Mouse (Mus musculus) embryonic stem cell, embryonic (primary cell): ENCODE measurements around the gene Napsa.

ENCODE experiments used
- CTCF ChIA-PET, 4 experiments: fragments of 300-600 bp in 2 of 4; fragments of 350-600 bp in 2 of 4; sonication (Branson Sonifier 250); formaldehyde crosslinking; loops; one replicate each; lab custom pipeline; 2022; ENCODE audit warnings: inconsistent platforms in 2 of 4; lab: Charles Lee
- POLR2A ChIA-PET, 4 experiments: fragments of 300-600 bp in 2 of 4; fragments of 350-600 bp in 2 of 4; sonication (Branson Sonifier 250); formaldehyde crosslinking; loops; one replicate each; lab custom pipeline; 2022; ENCODE audit warnings: antibody characterized with exemption in 4 of 4, inconsistent platforms in 1 of 4; lab: Charles Lee

Gene Napsa

GRCm38 (mm10) chr7:44550409-44550678 is 21.8 kb upstream of the Napsa start:
- CTCF ChIA-PET = interaction anchor here in 1 of 4 experiments (5.6 kb wide), 1 partner anchor 23 kb away, joined by 71 read pairs; no protein-coding TSS in a partner anchor

GRCm38 (mm10) chr7:44551301-44551700 is 20.9 kb upstream of the Napsa start:
- ChIA-PET POLR2A (interaction anchor here in 2 of 4 experiments (0.9 to 4.2 kb wide), 11 partner anchors 9 to 157 kb away, joined by 3 to 23 read pairs (median 4); partner anchors contain the start of gene Kcnc3 (in 1 of the 2)), CTCF (interaction anchor here in 3 of 4 experiments (0.8 to 1.7 kb wide), 5 partner anchors 9 to 55 kb away, joined by 3 to 6 read pairs (median 3); partner anchors contain the start of genes Emc10 (in 1 of the 3) and Fam71e1 (in 1 of the 3))

More at GRCm38 (mm10) chr7:44550409-44550678, 21.8 kb upstream of the Napsa start:
- POLR2A ChIA-PET = interaction anchor here in 2 of 4 experiments (0.6 to 5.3 kb wide), 4 partner anchors 13 to 40 kb away, joined by 3 to 48 read pairs (median 12); partner anchors contain the start of gene Kcnc3 (in 1 of the 2)

GRCm38 (mm10) chr7:44551731-44552130 is 20.4 kb upstream of the Napsa start:
- CTCF ChIA-PET = interaction anchor here in 3 of 4 experiments (0.5 to 1.7 kb wide), 8 partner anchors 9 to 55 kb away, joined by 3 to 6 read pairs (median 3); partner anchors contain the start of genes Emc10 (in 1 of the 3) and Fam71e1 (in 1 of the 3)
- POLR2A ChIA-PET = interaction anchor here in 2 of 4 experiments (0.9 to 4.2 kb wide), 16 partner anchors 9 to 298 kb away, joined by 3 to 23 read pairs (median 4); partner anchors contain the start of genes Atf5 (in 1 of the 2), Emc10 (in 1 of the 2), Fam71e1 (in 1 of the 2) and Il4i1 (in 1 of the 2)

GRCm38 (mm10) chr7:44552141-44552908 is 19.9 kb upstream of the Napsa start:
- POLR2A ChIA-PET = interaction anchor here in 2 of 4 experiments (0.5 to 4.2 kb wide), 17 partner anchors 9 to 298 kb away, joined by 3 to 23 read pairs (median 4); partner anchors contain the start of genes Kcnc3 (in 2 of the 2), Atf5 (in 1 of the 2), Emc10 (in 1 of the 2) and Fam71e1 (in 1 of the 2)
- CTCF ChIA-PET = interaction anchor here in 3 of 4 experiments (0.5 to 1.7 kb wide), 8 partner anchors 8 to 56 kb away, joined by 3 to 6 read pairs (median 3); partner anchors contain the start of genes Emc10 (in 1 of the 3) and Fam71e1 (in 1 of the 3)

- POLR2A ChIA-PET = interaction anchor here in 3 of 4 experiments (0.6 to 4.2 kb wide), 22 partner anchors 11 to 433 kb away, joined by 3 to 23 read pairs (median 4); partner anchors contain the start of genes Kcnc3 (in 2 of the 3), Emc10 (in 1 of the 3), Fam71e1 (in 1 of the 3) and Il4i1 (in 1 of the 3)
- CTCF ChIA-PET = interaction anchor here in 2 of 4 experiments (0.6 to 1.3 kb wide), 4 partner anchors 23 to 64 kb away, joined by 3 to 5 read pairs (median 3); partner anchors contain the start of genes Emc10 (in 1 of the 2) and Fam71e1 (in 1 of the 2)
Observed at GRCm38 (mm10) chr7:44553196-44553764, 18.9 kb upstream of the Napsa start.

GRCm38 (mm10) chr7:44553826-44554225 is 18.4 kb upstream of the Napsa start, which contains the start of gene Nr1h2:
Gene Nr1h2, minus strand, starts transcription at chr7:44553951.
- ChIA-PET POLR2A (interaction anchor here in 3 of 4 experiments (0.6 to 4.2 kb wide), 32 partner anchors 10 to 432 kb away, joined by 3 to 23 read pairs (median 3); partner anchors contain the start of genes Il4i1 (in 2 of the 3), Kcnc3 (in 2 of the 3), Nup62 (in 2 of the 3) and Emc10 (in 1 of the 3)), CTCF (interaction anchor here in 3 of 4 experiments (0.6 to 1.6 kb wide), 13 partner anchors 18 to 269 kb away, joined by 3 to 5 read pairs (median 3); partner anchors contain the start of genes Emc10 (in 1 of the 3) and Fam71e1 (in 1 of the 3))

- ChIA-PET POLR2A (interaction anchor here in 1 of 4 experiments (1.0 to 1.6 kb wide), 2 partner anchors 9 to 33 kb away, joined by 4 read pairs; partner anchors contain the start of genes Kcnc3 and Pold1), CTCF (interaction anchor here in 1 of 4 experiments (0.6 kb wide), 1 partner anchor 17 kb away, joined by 6 read pairs; no protein-coding TSS in a partner anchor)
Observed at GRCm38 (mm10) chr7:44557629-44558028, 14.6 kb upstream of the Napsa start.

GRCm38 (mm10) chr7:44560435-44561400 is 11.5 kb upstream of the Napsa start:
- POLR2A ChIA-PET = interaction anchor here in 3 of 4 experiments (0.6 to 2.4 kb wide), 25 partner anchors 11 to 369 kb away, joined by 3 to 11 read pairs (median 3); partner anchors contain the start of genes Emc10 (in 2 of the 3), Fam71e1 (in 2 of the 3), Kcnc3 (in 2 of the 3) and Pold1 (in 2 of the 3)
- CTCF ChIA-PET = interaction anchor here (0.5 to 3.3 kb wide), 55 partner anchors 9 to 916 kb away, joined by 3 to 28 read pairs (median 4); partner anchors contain the start of genes Pold1 (in 2 of the 4), 1700028J19Rik (in 1 of the 4), 2410002F23Rik (in 1 of the 4) and Emc10 (in 1 of the 4)

- ChIA-PET CTCF (interaction anchor here in 2 of 4 experiments (0.6 to 1.6 kb wide), 7 partner anchors 41 to 130 kb away, joined by 3 to 13 read pairs (median 4); no protein-coding TSS in a partner anchor), POLR2A (interaction anchor here in 3 of 4 experiments (0.6 to 1.0 kb wide), 5 partner anchors 27 to 1021 kb away, joined by 3 to 6 read pairs (median 5); partner anchors contain the start of gene Kcnc3 (in 1 of the 3))
Observed at GRCm38 (mm10) chr7:44563284-44563683, 8.9 kb upstream of the Napsa start.

- CTCF ChIA-PET = interaction anchor here in 3 of 4 experiments (0.6 to 1.6 kb wide), 6 partner anchors 12 to 78 kb away, joined by 3 to 13 read pairs (median 4); no protein-coding TSS in a partner anchor
Observed at GRCm38 (mm10) chr7:44564486-44564885, 7.7 kb upstream of the Napsa start.

GRCm38 (mm10) chr7:44565414-44565813 is 6.8 kb upstream of the Napsa start:
- ChIA-PET POLR2A (interaction anchor here in 2 of 4 experiments (0.5 to 0.7 kb wide), 2 partner anchors 44 to 55 kb away, joined by 3 to 10 read pairs; no protein-coding TSS in a partner anchor), CTCF (interaction anchor here in 2 of 4 experiments (0.6 to 1.3 kb wide), 2 partner anchors 38 to 697 kb away, joined by 3 to 4 read pairs; no protein-coding TSS in a partner anchor)

More at GRCm38 (mm10) chr7:44564486-44564885, 7.7 kb upstream of the Napsa start:
- POLR2A ChIA-PET = interaction anchor here in 2 of 4 experiments (0.6 to 1.3 kb wide), 4 partner anchors 11 to 222 kb away, joined by 3 to 4 read pairs (median 4); partner anchors contain the start of gene Nr1h2 (in 1 of the 2)

- CTCF ChIA-PET = no interaction called here
Observed at GRCm38 (mm10) chr7:44568803-44569202, 3.4 kb upstream of the Napsa start.

GRCm38 (mm10) chr7:44570989-44571388 is 1.2 kb upstream of the Napsa start:
- POLR2A ChIA-PET = interaction anchor here in 3 of 4 experiments (0.5 to 3.2 kb wide), 20 partner anchors 10 to 245 kb away, joined by 3 to 19 read pairs (median 4); partner anchors contain the start of genes Emc10 (in 1 of the 3), Fam71e1 (in 1 of the 3), Il4i1 (in 1 of the 3) and Kcnc3 (in 1 of the 3)
- CTCF ChIA-PET = interaction anchor here in 3 of 4 experiments (0.6 to 1.7 kb wide), 20 partner anchors 10 to 131 kb away, joined by 3 to 8 read pairs (median 3); partner anchors contain the start of gene Pold1 (in 1 of the 3)

More at GRCm38 (mm10) chr7:44568803-44569202, 3.4 kb upstream of the Napsa start:
- POLR2A ChIA-PET = interaction anchor here in 3 of 4 experiments (0.9 to 2.3 kb wide), 15 partner anchors 15 to 194 kb away, joined by 3 to 9 read pairs (median 4); partner anchors contain the start of genes Kcnc3 (in 2 of the 3), Nr1h2 (in 2 of the 3), Emc10 (in 1 of the 3) and Fam71e1 (in 1 of the 3)

- ChIA-PET POLR2A (interaction anchor here in 3 of 4 experiments (0.6 to 3.2 kb wide), 12 partner anchors 10 to 244 kb away, joined by 3 to 19 read pairs (median 4); partner anchors contain the start of genes Il4i1 (in 1 of the 3), Kcnc3 (in 1 of the 3), Nup62 (in 1 of the 3) and Syt3 (in 1 of the 3)), CTCF (interaction anchor here (0.6 to 1.7 kb wide), 11 partner anchors 9 to 82 kb away, joined by 3 to 8 read pairs (median 4); no protein-coding TSS in a partner anchor)
Observed at GRCm38 (mm10) chr7:44571811-44572210, 369 bp upstream of the Napsa start.
